Mouse (Mus musculus): ENCODE data around the gene Wdr19. TPM values are rescaled to one million over a fixed set of nuclear protein-coding genes. Genes with fewer than 3 reads are reported as not detected.
A peak's percentile ranks its signal among the peaks of the same experiment; 100 is the strongest.

The Wdr19 gene
- polyA plus RNA-seq, 1 experiment from 2014 or later, result 16.4 TPM

DNA sequence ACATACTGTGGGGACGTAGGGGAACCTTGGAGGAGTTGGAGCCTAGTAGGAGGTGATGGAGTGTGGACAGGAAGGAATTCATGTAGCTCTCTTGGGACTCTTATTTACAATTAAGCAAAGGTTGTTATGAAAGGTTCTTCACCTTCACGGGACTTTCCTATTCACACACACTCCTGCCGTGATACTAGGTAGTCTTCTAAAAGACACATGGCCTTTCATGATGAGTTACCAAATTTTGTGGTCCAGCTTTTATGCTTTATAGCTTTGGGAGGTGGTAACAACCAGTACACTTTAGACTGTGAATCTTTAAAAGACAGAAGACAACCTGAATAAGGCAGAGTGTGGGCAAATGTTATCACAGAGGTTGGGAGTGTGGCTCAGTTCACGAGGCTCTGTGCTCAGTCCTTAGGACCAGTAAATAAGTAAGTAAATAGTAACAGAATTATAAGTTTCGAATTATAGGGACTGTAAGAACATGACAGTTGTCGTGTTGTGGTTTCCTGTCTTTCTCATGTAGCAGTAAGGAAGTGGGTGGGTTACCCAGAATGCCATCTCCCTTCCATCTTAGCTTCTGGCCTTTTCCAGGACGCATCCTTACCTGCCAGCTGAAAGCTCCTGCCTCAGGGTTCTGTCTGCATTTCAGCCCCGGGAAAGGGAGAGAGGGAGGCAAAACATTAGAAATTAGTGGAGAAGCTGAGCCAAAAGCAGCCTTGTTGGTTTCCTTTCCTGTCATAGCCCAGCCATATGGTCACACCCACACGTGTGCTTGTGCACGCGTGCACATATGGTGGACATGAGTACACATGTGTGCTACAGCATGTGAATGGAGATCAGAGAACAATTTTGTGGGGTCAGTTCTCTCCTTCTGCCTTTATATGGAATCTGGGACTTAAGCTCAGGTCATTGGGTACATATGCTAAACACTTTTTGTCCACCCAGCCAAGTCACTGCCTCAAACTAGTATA, 18.1 kb downstream of the Wdr19 start:
- Histone ChIP-seq H3K4me1 (no peaks in the 10 kb centered on the region), H3K4me2 (replicated peaks) (no peak overlapping the region), H3K36me3 (peaks cover 10% of the 10 kb centered on the region; the same call in 1 of the 2 replicates), H3K9me3 (replicated peaks) (no peaks in the 10 kb centered on the region), H3K9ac (no peak overlapping the region), H3K4me3 (no peak overlapping the region), H3K27me3 (no peaks in the 10 kb centered on the region), H3K27ac (no peak overlapping the region)
- WGBS, result 91% methylated on average over 11 of the region's 11 CpGs
- ATAC-seq (ENCODE audit: low FRiP score), result no peak

GRCm38 (mm10) chr5:65221037-65221436, 21.5 kb downstream of the Wdr19 start:
- H3K4me1 ChIP-seq, result no peaks in the 10 kb centered on the region
- no peak overlapping the region for H3K4me2 ChIP-seq (replicated peaks)
- no peak overlapping the region for H3K4me3 ChIP-seq
- no peaks in the 10 kb centered on the region for H3K27me3 ChIP-seq
- peaks cover 20% of the 10 kb centered on the region for H3K36me3 ChIP-seq
- WGBS, result 90% methylated on average over 7 of the region's 7 CpGs
- ATAC-seq (ENCODE audit: low FRiP score), result no peak
- H3K9ac ChIP-seq, result no peak overlapping the region
- H3K27ac ChIP-seq, result no peak overlapping the region
- H3K9me3 ChIP-seq (replicated peaks), result no peaks in the 10 kb centered on the region

DNA sequence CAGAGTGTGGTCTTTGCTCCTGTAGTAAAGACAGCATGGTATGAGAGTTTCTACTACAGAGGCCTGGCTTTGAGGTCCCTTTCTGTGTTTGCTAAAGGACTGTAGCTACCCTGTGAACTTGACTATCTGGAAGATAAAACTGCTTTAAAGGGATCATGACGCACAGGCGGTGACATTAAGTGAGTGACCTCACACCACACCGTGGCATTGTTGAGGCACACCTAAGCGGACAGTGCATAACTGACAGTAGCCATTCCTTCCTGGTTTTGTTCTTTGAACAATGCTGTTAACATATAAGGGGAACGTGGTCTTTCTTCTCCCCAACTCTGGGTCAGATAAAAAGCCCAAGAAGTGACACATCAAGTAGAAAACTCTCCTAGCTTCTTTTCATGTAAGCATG, 24.6 kb downstream of the Wdr19 start:
- Histone ChIP-seq H3K9me3 (replicated peaks) (no peaks in the 10 kb centered on the region), H3K4me2 (replicated peaks) (no peak overlapping the region), H3K27ac (no peak overlapping the region), H3K4me3 (no peak overlapping the region), H3K9ac (no peak overlapping the region), H3K4me1 (no peaks in the 10 kb centered on the region), H3K36me3 (peaks cover 39% of the 10 kb centered on the region), H3K27me3 (no peaks in the 10 kb centered on the region)
- 96% methylated on average over 5 of the region's 5 CpGs for WGBS
- ATAC-seq (ENCODE audit: low FRiP score), result no peak

- Histone ChIP-seq H3K27ac (no peak overlapping the region), H3K4me3 (no peak overlapping the region), H3K36me3 (peaks cover 42% of the 10 kb centered on the region), H3K4me1 (no peaks in the 10 kb centered on the region), H3K9ac (no peak overlapping the region), H3K27me3 (no peaks in the 10 kb centered on the region), H3K4me2 (replicated peaks) (no peak overlapping the region), H3K9me3 (replicated peaks) (no peaks in the 10 kb centered on the region)
- ATAC-seq (ENCODE audit: low FRiP score), result no peak
- WGBS, result 84% methylated on average over 12 of the region's 12 CpGs
These were observed 31.9 kb downstream of the Wdr19 start for GRCm38 (mm10) chr5:65231289-65232003.

GRCm38 (mm10) chr5:65242740-65243139, 43.2 kb downstream of the Wdr19 start:
- Histone ChIP-seq H3K4me1 (no peaks in the 10 kb centered on the region), H3K4me2 (replicated peaks) (no peak overlapping the region), H3K9me3 (replicated peaks) (no peaks in the 10 kb centered on the region), H3K27me3 (no peaks in the 10 kb centered on the region), H3K36me3 (peaks cover 42% of the 10 kb centered on the region), H3K27ac (no peak overlapping the region), H3K9ac (no peak overlapping the region), H3K4me3 (no peak overlapping the region)
- 68% methylated on average over 5 of the region's 5 CpGs for WGBS
- ATAC-seq (ENCODE audit: low FRiP score), result no peak

- no peak overlapping the region for H3K27ac ChIP-seq
- H3K4me1 ChIP-seq, result no peaks in the 10 kb centered on the region
- 96% methylated on average over 3 of the region's 3 CpGs for WGBS
- H3K36me3 ChIP-seq, result peaks cover 56% of the 10 kb centered on the region
- no peak overlapping the region for H3K4me2 ChIP-seq (replicated peaks)
- H3K4me3 ChIP-seq, result no peak overlapping the region
- ATAC-seq (ENCODE audit: low FRiP score), result no peak
- H3K27me3 ChIP-seq, result no peaks in the 10 kb centered on the region
- no peaks in the 10 kb centered on the region for H3K9me3 ChIP-seq (replicated peaks)
- H3K9ac ChIP-seq, result no peak overlapping the region
These were observed 47.8 kb downstream of the Wdr19 start for GRCm38 (mm10) chr5:65247296-65247695.

DNA sequence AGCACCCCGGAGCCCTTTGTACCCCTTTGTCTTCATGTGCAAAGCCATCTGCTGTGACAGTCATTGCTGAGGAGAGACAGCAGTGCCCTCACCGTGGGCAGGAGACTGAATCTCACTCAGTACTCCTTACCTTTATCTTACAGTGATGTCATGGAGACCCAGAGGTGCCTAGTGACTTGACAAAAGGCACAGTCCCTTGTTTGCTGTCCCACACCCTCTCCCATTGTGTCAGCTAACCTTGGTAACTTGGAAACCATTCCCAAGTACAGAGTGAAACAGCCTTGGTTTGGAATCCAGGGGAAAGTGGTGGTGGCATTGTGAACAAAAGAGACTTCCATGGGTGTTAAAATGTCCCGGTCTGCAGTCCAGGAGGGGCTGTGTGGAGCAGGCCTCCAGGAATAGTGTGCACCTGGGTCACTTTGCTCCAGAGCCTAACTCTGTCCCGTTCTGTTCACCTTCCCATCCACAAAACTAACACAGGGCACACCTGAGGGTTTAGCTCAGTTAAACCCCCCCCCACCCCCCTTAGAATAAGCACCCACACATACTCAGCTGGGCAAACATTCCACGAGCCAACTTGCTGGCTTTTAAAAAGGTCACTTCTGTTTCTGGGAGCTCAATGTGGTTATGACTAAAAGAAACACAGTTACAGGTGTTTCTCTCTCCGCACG, 50.8 kb downstream of the Wdr19 start:
- Histone ChIP-seq H3K27me3 (no peaks in the 10 kb centered on the region), H3K9me3 (replicated peaks) (no peaks in the 10 kb centered on the region), H3K4me1 (no peaks in the 10 kb centered on the region), H3K36me3 (peaks cover 59% of the 10 kb centered on the region), H3K27ac (peak overlapping the region; percentile 30; the same call in 1 of the 2 replicates), H3K4me2 (replicated peaks) (no peak overlapping the region), H3K9ac (no peak overlapping the region), H3K4me3 (no peak overlapping the region)
- ATAC-seq (ENCODE audit: low FRiP score), result no peak
- WGBS, result 66% methylated on average over 7 of the region's 7 CpGs

DNA sequence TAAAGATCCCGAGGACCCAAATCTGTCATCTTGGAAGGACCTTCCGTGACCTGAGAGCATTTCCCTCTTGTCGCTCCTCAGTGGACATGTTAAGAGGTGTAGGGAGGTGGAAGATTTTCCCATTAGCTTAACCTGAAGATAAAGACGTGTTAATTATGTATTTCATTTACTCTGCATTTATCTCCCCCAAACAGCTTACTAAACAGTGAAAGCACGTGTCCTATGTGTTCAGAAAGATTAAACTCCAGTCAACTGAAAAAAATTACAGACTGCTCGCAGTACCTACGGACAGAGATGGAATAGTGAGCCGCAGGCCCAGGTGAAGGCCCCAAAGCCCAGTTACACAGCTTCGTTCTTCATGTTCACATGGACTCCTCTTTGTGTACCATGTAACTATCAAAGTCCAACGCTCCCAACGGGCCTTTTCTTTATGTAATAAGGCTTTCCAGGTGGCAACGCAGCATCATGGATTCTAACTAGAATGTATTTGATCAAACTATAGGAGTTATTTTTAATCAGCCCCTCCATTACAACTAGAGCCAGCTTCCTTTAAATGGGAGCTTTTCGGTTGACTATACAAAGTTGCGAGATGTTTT, 58.5 kb downstream of the Wdr19 start:
- no peaks in the 10 kb centered on the region for H3K27me3 ChIP-seq
- H3K4me2 ChIP-seq (replicated peaks), result no peak overlapping the region
- no peaks in the 10 kb centered on the region for H3K9me3 ChIP-seq (replicated peaks)
- ATAC-seq (ENCODE audit: low FRiP score), result no peak
- H3K36me3 ChIP-seq, result peaks cover 57% of the 10 kb centered on the region
- no peaks in the 10 kb centered on the region for H3K4me1 ChIP-seq
- H3K9ac ChIP-seq, result no peak overlapping the region
- no peak overlapping the region for H3K4me3 ChIP-seq
- 90% methylated on average over 14 of the region's 14 CpGs for WGBS
- H3K27ac ChIP-seq, result no peak overlapping the region

DNA sequence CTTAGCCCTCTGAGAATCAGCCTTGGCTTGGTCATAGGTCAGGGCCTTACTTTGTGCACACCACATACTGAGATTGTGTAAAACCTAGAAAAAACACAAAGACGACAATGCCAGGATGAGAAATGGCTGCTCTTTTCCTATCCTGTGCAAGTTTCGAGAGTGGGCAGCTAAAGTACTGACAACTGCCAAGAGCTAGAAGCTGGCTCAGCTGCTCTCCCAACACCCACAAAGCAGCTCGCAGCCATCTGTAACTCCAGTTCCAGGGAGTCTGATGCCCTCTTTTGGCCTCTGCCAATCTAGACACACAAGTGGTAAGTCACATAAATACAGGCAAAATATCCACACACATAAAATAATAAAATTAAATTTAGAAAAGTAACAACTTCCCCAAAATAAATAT, 74.5 kb downstream of the Wdr19 start:
- ATAC-seq (ENCODE audit: low FRiP score), result no peak
- Histone ChIP-seq H3K27ac (no peak overlapping the region), H3K27me3 (no peaks in the 10 kb centered on the region), H3K4me1 (no peaks in the 10 kb centered on the region), H3K4me2 (replicated peaks) (no peak overlapping the region), H3K36me3 (peaks cover 56% of the 10 kb centered on the region), H3K4me3 (no peak overlapping the region), H3K9ac (no peak overlapping the region), H3K9me3 (replicated peaks) (no peaks in the 10 kb centered on the region)
- WGBS, result 93% methylated on average over 3 of the region's 3 CpGs

GRCm38 (mm10) chr5:65279133-65279651, 79.7 kb downstream of the Wdr19 start:
- Histone ChIP-seq H3K27ac (no peak overlapping the region), H3K4me3 (no peak overlapping the region), H3K4me2 (replicated peaks) (no peak overlapping the region), H3K9ac (no peak overlapping the region), H3K4me1 (no peaks in the 10 kb centered on the region), H3K27me3 (no peaks in the 10 kb centered on the region), H3K36me3 (peaks cover 40% of the 10 kb centered on the region), H3K9me3 (replicated peaks) (0 out of 2 replicates have a peak, but pooled peaks cover under 1% of the 10 kb centered on the region)
- WGBS, result 92% methylated on average over 6 of the region's 6 CpGs
- ATAC-seq (ENCODE audit: low FRiP score), result no peak

DNA sequence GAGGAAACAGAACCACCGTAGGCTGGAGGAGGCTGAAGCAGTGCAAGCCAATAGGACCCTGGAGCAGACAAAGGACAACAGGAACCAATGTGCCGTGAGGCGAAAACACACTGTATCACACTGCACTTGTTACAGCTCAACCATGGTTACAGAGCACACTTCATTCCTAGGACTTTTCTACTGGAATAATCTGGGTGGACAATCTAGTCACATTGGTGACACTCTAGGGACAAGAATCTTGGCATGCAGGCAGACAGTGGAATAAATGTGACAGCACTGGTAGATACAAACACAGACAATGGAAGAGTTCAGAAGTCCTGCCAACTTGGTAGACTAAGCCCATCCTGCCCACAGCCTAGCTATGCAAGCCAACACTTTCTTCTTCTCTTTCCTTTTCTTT, 81.7 kb downstream of the Wdr19 start:
- no peak for ATAC-seq (ENCODE audit: low FRiP score)
- H3K9ac ChIP-seq, result no peak overlapping the region
- no peaks in the 10 kb centered on the region for H3K27me3 ChIP-seq
- no peak overlapping the region for H3K27ac ChIP-seq
- 0 out of 2 replicates have a peak, but pooled peaks cover 3% of the 10 kb centered on the region for H3K9me3 ChIP-seq (replicated peaks)
- H3K36me3 ChIP-seq, result peaks cover 43% of the 10 kb centered on the region
- no peak overlapping the region for H3K4me2 ChIP-seq (replicated peaks)
- WGBS, result 91% methylated on average over 3 of the region's 3 CpGs
- no peaks in the 10 kb centered on the region for H3K4me1 ChIP-seq
- H3K4me3 ChIP-seq, result no peak overlapping the region

GRCm38 (mm10) chr5:65284171-65284570, 84.7 kb downstream of the Wdr19 start:
- no peak overlapping the region for H3K27ac ChIP-seq
- H3K4me3 ChIP-seq, result no peak overlapping the region
- WGBS, result 90% methylated on average over 3 of the region's 3 CpGs
- H3K9me3 ChIP-seq (replicated peaks), result 0 out of 2 replicates have a peak, but pooled peaks cover 3% of the 10 kb centered on the region
- no peaks in the 10 kb centered on the region for H3K27me3 ChIP-seq
- H3K36me3 ChIP-seq, result peaks cover 35% of the 10 kb centered on the region
- no peak overlapping the region for H3K9ac ChIP-seq
- no peaks in the 10 kb centered on the region for H3K4me1 ChIP-seq
- no peak for ATAC-seq (ENCODE audit: low FRiP score)
- H3K4me2 ChIP-seq (replicated peaks), result no peak overlapping the region

Data from hindbrain, embryonic 12.5 days (tissue).